Mouse (Mus musculus) CH12.LX (cell line): ENCODE data around the gene Ostm1. TPM values are rescaled to one million over a fixed set of nuclear protein-coding genes. Genes with fewer than 3 reads are reported as not detected.

ENCODE experiments used
- DNase-seq: peaks from one replicate; pipeline ENCODE4 v3.0.0-alpha.2; 2013; ENCODE audit errors: extremely low read depth
- H3K27ac ChIP-seq: 2 replicates; pipeline ENCODE4 v1.5.1; 2012; ENCODE audit warnings: low read depth, mild to moderate bottlenecking, control low read depth, moderate library complexity; ENCODE audit not compliant: insufficient read depth
- H3K27me3 ChIP-seq: replicated peaks from 2 replicates; pipeline ENCODE3; 2012; ENCODE audit warnings: inconsistent platforms
- H3K36me3 ChIP-seq, 2 experiments: replicated peaks in 1 of 2; 2 replicates each; pipeline versions ENCODE3 to v1.6.1; 2012; ENCODE audit warnings: inconsistent platforms in 1 of 2, low read length in 1 of 2, mild to moderate bottlenecking in 1 of 2, mixed read lengths in 1 of 2, moderate library complexity in 1 of 2; ENCODE audit not compliant: control insufficient read depth in 1 of 2, insufficient read depth in 1 of 2
- H3K4me1 ChIP-seq, 2 experiments: 2 replicates each; pipeline ENCODE4 v1.6.1; 2012; ENCODE audit warnings: inconsistent platforms in 1 of 2, moderate library complexity in 1 of 2; ENCODE audit not compliant: insufficient read depth in 2 of 2, control insufficient read depth in 1 of 2
- H3K4me2 ChIP-seq: 2 replicates; pipeline ENCODE4 v1.6.1; 2012; ENCODE audit warnings: low read depth, mild to moderate bottlenecking, control low read depth; ENCODE audit not compliant: poor library complexity, insufficient read depth, severe bottlenecking
- H3K4me3 ChIP-seq, 3 experiments: fragments of 150-350 bp in 1 of 3; sonication (generic) in 1 of 3; replicated peaks in 1 of 3; 2 replicates each; pipeline versions ENCODE3 to v1.5.1; 2011 to 2012; ENCODE audit warnings: low read depth in 2 of 3, low read length in 2 of 3, mild to moderate bottlenecking in 2 of 3, moderate library complexity in 2 of 3, control low read depth in 1 of 3, improper control_type of control experiment in 1 of 3, inconsistent platforms in 1 of 3, mixed read lengths in 1 of 3; ENCODE audit not compliant: poor library complexity in 1 of 3
- H3K79me2 ChIP-seq: replicated peaks from 2 replicates; pipeline ENCODE4 v1.6.1; 2012; ENCODE audit warnings: mild to moderate bottlenecking, moderate library complexity; ENCODE audit not compliant: control insufficient read depth, poor library complexity, insufficient read depth, severe bottlenecking; ENCODE audit errors: extremely low read depth
- H3K9ac ChIP-seq: 2 replicates; pipeline ENCODE4 v1.6.1; 2012; ENCODE audit warnings: low read depth, mild to moderate bottlenecking, control low read depth, moderate library complexity; ENCODE audit not compliant: insufficient read depth
- H3K9me3 ChIP-seq: replicated peaks from 2 replicates; pipeline ENCODE3; 2012; ENCODE audit warnings: low read length, inconsistent platforms, mixed read lengths
- BHLHE40 ChIP-seq: IDR thresholded peaks from 2 replicates; pipeline ENCODE4 v1.6.1; 2011; ENCODE audit warnings: mild to moderate bottlenecking, low read depth, low read length, improper control_type of control experiment
- ELF1 ChIP-seq: IDR thresholded peaks from 2 replicates; pipeline ENCODE4 v1.6.1; 2014; ENCODE audit warnings: low read depth, mild to moderate bottlenecking, inconsistent platforms, low read length, improper control_type of control experiment
- GABPA ChIP-seq: IDR thresholded peaks from 2 replicates; pipeline ENCODE4 v1.6.1; 2012; ENCODE audit warnings: low read depth, low read length, improper control_type of control experiment, inconsistent platforms; ENCODE audit not compliant: insufficient replicate concordance
- HCFC1 ChIP-seq: IDR thresholded peaks from 2 replicates; pipeline ENCODE4 v1.6.1; 2012; ENCODE audit warnings: low read depth, mild to moderate bottlenecking, inconsistent platforms, low read length, improper control_type of control experiment
- JUN ChIP-seq: IDR thresholded peaks from 2 replicates; pipeline ENCODE4 v1.6.1; 2011; ENCODE audit warnings: low read depth, mild to moderate bottlenecking, low read length, improper control_type of control experiment, moderate library complexity; ENCODE audit not compliant: insufficient read depth
- JUND ChIP-seq: conservative IDR thresholded peaks from 2 replicates; pipeline ENCODE4 v1.6.1; 2011; ENCODE audit warnings: low read depth, low read length, improper control_type of control experiment
- KAT2A ChIP-seq: IDR thresholded peaks from 2 replicates; pipeline ENCODE4 v1.6.1; 2012; ENCODE audit warnings: low read length, improper control_type of control experiment, inconsistent platforms; ENCODE audit not compliant: insufficient replicate concordance
- MAX ChIP-seq: IDR thresholded peaks from 2 replicates; pipeline ENCODE4 v1.6.1; 2011; ENCODE audit warnings: low read length, improper control_type of control experiment
- MAZ ChIP-seq: IDR thresholded peaks from 2 replicates; pipeline ENCODE4 v1.6.1; 2012; ENCODE audit warnings: low read depth, mild to moderate bottlenecking, inconsistent platforms, low read length, improper control_type of control experiment, moderate library complexity
- MEF2A ChIP-seq: IDR thresholded peaks from 2 replicates; pipeline ENCODE4 v1.6.1; 2014; ENCODE audit warnings: low read depth, mild to moderate bottlenecking, inconsistent platforms, low read length, improper control_type of control experiment, borderline replicate concordance
- MXI1 ChIP-seq: IDR thresholded peaks from 2 replicates; pipeline ENCODE4 v1.6.1; 2011; ENCODE audit warnings: mild to moderate bottlenecking, low read depth, low read length, improper control_type of control experiment
- RCOR1 ChIP-seq: conservative IDR thresholded peaks from 2 replicates; pipeline ENCODE4 v1.6.1; 2012; ENCODE audit warnings: low read depth, mild to moderate bottlenecking, inconsistent platforms, low read length, improper control_type of control experiment
- TCF12 ChIP-seq: IDR thresholded peaks from 2 replicates; pipeline ENCODE4 v1.6.1; 2014; ENCODE audit warnings: low read depth, mild to moderate bottlenecking, inconsistent platforms, low read length, improper control_type of control experiment
- USF1 ChIP-seq: IDR thresholded peaks from 2 replicates; pipeline ENCODE4 v1.6.1; 2014; ENCODE audit warnings: low read depth, mild to moderate bottlenecking, inconsistent platforms, low read length, improper control_type of control experiment
- ZC3H11A ChIP-seq: IDR thresholded peaks from 2 replicates; pipeline ENCODE4 v1.6.1; 2012; ENCODE audit warnings: low read depth, mild to moderate bottlenecking, inconsistent platforms, low read length, improper control_type of control experiment
- ZNF384 ChIP-seq: IDR thresholded peaks from 2 replicates; pipeline ENCODE4 v1.6.1; 2012; ENCODE audit warnings: low read depth, low read length, improper control_type of control experiment, inconsistent platforms
- dilution Hi-C: fragments of 300-500 bp; cut with MboI; formaldehyde crosslinking; loops from 2 replicates; pipeline ENCODE4 v1.14.3; 2020; ENCODE audit warnings: low sequenced_read_pairs; ENCODE audit not compliant: extremely low pct_unique_long_range_greater_than_20kb, extremely low pct_ligation_motif_present
- in situ Hi-C: fragments of 300-500 bp; cut with MboI; formaldehyde crosslinking; loops from 3 replicates; pipeline ENCODE4 v1.14.3; 2019; ENCODE audit warnings: low sequenced_read_pairs, low pct_ligation_motif_present, low pct_unique_long_range_greater_than_20kb, mixed read lengths
- polyA plus RNA-seq: library from polyadenylated mRNA; unstranded; fragments of >175 nt; gene quantifications from 2 replicates; pipeline ENCODE4 v1.2.1, GENCODE M21; 2012; ENCODE audit warnings: low read depth; ENCODE audit not compliant: insufficient read length
- total RNA-seq, 2 experiments: library from RNA; depleted of rRNA; stranded (reverse); fragments of 300-350 nt in 1 of 2; fragments of >200 nt in 1 of 2; gene quantifications; 2 replicates each; pipeline ENCODE4 v1.2.3; 2012 to 2014

Gene Ostm1
- total and polyA plus RNA-seq, 3 experiments = 19.4 to 30.2 (median 19.4) TPM

DNA sequence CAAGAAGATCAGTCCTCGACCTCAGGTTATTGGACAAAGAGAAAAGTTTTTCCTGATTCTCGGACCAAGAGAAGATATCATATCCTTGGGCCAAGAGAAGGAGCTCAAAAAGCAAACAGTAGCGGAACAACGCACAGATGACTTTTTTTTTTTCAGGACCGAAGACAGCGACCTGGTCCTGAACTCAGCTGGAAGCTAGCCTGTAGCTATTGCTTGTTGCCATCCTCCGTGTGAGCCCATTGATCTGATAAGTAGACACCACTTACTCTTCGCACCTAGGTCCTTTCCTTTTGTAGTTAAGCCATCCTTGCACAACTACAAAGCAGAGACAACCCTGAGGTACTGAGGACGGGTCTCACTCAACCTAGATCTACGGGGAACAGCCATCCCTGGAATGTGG lies 9.0 kb upstream of the Ostm1 start:
- H3K9me3 ChIP-seq = no peaks in the 10 kb centered on the region
- no peaks in the 10 kb centered on the region for H3K79me2 ChIP-seq
- H3K27ac ChIP-seq = no peak overlapping the region
- no peaks in the 10 kb centered on the region for H3K36me3 ChIP-seq
- DNase-seq = no peak
- peak; percentile 26; the same call in 1 of the 2 replicates for TF ChIP-seq ZNF384
- TF ChIP-seq ZC3H11A = no peak
- H3K4me3 ChIP-seq = no peak overlapping the region
- no peak overlapping the region for H3K9ac ChIP-seq
- peaks cover 2 to 5% of the 10 kb centered on the region in 2 experiments; a peak in 3 of 4 replicates for H3K4me1 ChIP-seq
- no peak overlapping the region for H3K4me2 ChIP-seq
- dilution Hi-C loops (no loop called here), in situ Hi-C loops (no loop called here)
- H3K27me3 ChIP-seq = no peaks in the 10 kb centered on the region

DNA sequence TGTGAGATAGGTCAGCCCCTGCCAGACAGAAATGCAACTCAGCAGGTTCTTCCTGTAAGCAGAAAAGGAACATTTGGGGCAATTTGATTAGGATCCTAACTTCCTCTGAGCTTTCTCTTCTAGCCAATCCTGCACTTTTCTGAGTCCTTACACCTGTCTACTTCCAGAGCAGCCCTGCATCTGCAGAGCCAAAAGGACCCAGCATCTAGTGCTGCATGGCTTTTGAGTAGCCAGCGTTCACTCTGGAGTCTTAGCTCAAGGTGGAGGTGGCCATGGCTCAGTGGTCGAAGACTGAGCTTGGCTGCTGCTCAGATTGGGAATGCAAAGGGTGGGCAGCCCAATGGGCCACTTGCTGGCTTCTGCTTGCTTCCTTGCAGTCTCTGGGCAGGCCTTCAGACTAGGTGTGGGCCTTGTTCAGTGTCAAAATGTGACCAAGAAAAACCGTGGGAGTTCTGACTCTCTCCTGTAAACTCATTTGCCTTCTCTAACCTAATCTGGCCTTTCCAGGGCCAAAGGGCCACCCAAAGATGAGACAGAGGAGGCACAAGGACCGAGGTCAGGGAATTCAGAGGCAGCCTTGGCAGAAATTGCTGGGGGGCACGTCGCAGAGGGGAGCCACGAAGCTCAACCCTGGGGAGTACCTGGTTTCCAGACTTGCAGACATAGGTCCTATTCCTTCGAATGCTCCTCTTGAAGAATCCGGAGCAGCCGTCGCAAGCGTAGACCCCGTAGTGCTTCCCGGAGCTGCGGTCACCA lies 5.9 kb upstream of the Ostm1 start:
- H3K4me3 ChIP-seq = no peak overlapping the region
- in situ Hi-C loops (no loop called here), dilution Hi-C loops (no loop called here)
- H3K9me3 ChIP-seq = peaks cover 7% of the 10 kb centered on the region
- no peak for DNase-seq
- H3K27me3 ChIP-seq = no peaks in the 10 kb centered on the region
- no peaks in the 10 kb centered on the region for H3K36me3 ChIP-seq
- H3K79me2 ChIP-seq = no peaks in the 10 kb centered on the region
- H3K4me2 ChIP-seq = no peak overlapping the region
- H3K4me1 ChIP-seq = peaks cover 0 to 1% of the 10 kb centered on the region in 2 experiments; a peak in 1 of 4 replicates
- H3K27ac ChIP-seq = no peak overlapping the region
- TF ChIP-seq KAT2A (no peak), RCOR1 (no peak), MAX (no peak), MEF2A (no peak), JUN (no peak), GABPA (no peak)
- no peak overlapping the region for H3K9ac ChIP-seq

DNA sequence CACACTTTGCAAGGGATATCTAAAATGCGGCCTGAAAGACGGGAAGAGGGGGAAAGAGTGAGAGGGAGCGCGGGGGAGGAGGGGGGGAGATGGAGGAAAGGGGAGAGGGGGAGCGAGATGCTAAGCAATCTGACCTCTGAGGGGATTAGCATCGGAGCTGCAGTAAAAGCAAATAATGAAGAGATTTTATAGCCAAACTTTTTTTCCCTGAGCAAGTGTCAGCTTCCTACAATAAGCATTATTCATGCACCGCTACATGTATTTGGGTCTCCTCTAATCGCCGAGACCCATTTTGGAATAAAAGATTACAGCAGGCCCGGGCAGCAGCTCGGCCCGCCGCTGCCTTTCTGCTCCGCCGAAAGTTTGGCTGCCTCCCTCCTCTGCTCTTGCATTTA lies 5.3 kb upstream of the Ostm1 start:
- no peak for TF ChIP-seq USF1
- no peak for TF ChIP-seq ZC3H11A
- no peak for TF ChIP-seq ELF1
- TF ChIP-seq MXI1 = no peak
- TF ChIP-seq HCFC1 = no peak
- no peak for TF ChIP-seq JUND
- no peak for TF ChIP-seq MAZ
- no peak for TF ChIP-seq TCF12
- no peak for TF ChIP-seq BHLHE40
- no peak for TF ChIP-seq MAX
- no peaks in the 10 kb centered on the region for H3K27me3 ChIP-seq
- no peaks in the 10 kb centered on the region for H3K4me1 ChIP-seq
- H3K27ac ChIP-seq = no peak overlapping the region
- dilution Hi-C loops (no loop called here), in situ Hi-C loops (no loop called here)
- H3K4me3 ChIP-seq = no peak overlapping the region
- no peaks in the 10 kb centered on the region for H3K79me2 ChIP-seq
- no peak overlapping the region for H3K9ac ChIP-seq
- H3K36me3 ChIP-seq = no peaks in the 10 kb centered on the region
- H3K9me3 ChIP-seq = peaks cover 13% of the 10 kb centered on the region
- no peak overlapping the region for H3K4me2 ChIP-seq
- DNase-seq = no peak
